Mouse (Mus musculus) lung, postnatal 0 days (tissue): ENCODE measurements at regions not wholly inside any gene's neighbourhood (a gene's known extent, or its start where the extent isn't known, plus 50 kb on each side); places are given as distances from the start of the nearest gene placed in this dataset.

ENCODE experiments used
- ATAC-seq: fragments of 200-750 bp; cut with Nextera tagmentation; 2 replicates; pipeline ENCODE4 v1.8.0; 2017; ENCODE audit warnings: moderate library complexity
- DNase-seq: peaks from one replicate; pipeline ENCODE4 v3.0.0-alpha.2; 2016; ENCODE audit warnings: low spot score
- H3K27ac ChIP-seq: fragments of 300-500 bp; sonication (generic); 2 replicates; pipeline ENCODE4 v1.5.1; 2014; ENCODE audit warnings: antibody characterized with exemption, mild to moderate bottlenecking, low read length, mixed read lengths
- H3K27me3 ChIP-seq: fragments of 300-500 bp; sonication (generic); replicated peaks from 2 replicates; pipeline ENCODE4 v1.6.1; 2014; ENCODE audit warnings: low read length, mixed read lengths; ENCODE audit not compliant: insufficient read depth
- H3K36me3 ChIP-seq: fragments of 300-500 bp; sonication (generic); 2 replicates; pipeline ENCODE4 v1.6.1; 2014; ENCODE audit warnings: low read length, mixed read lengths; ENCODE audit not compliant: insufficient read depth
- H3K4me1 ChIP-seq: fragments of 300-500 bp; sonication (generic); 2 replicates; pipeline ENCODE4 v1.6.1; 2014; ENCODE audit warnings: antibody characterized with exemption, low read depth, low read length, mixed read lengths; ENCODE audit not compliant: insufficient read depth
- H3K4me2 ChIP-seq: fragments of 300-500 bp; sonication (generic); replicated peaks from 2 replicates; pipeline ENCODE4 v1.6.1; 2014; ENCODE audit warnings: low read depth, mild to moderate bottlenecking, low read length, moderate library complexity, mixed read lengths
- H3K4me3 ChIP-seq: fragments of 300-500 bp; sonication (generic); 2 replicates; pipeline ENCODE4 v1.5.1; 2014; ENCODE audit warnings: low read depth, low read length
- H3K9ac ChIP-seq: fragments of 300-500 bp; sonication (generic); replicated peaks from 2 replicates; pipeline ENCODE4 v1.6.1; 2014; ENCODE audit warnings: low read depth, mild to moderate bottlenecking
- H3K9me3 ChIP-seq: fragments of 300-500 bp; sonication (generic); 2 replicates; pipeline ENCODE4 v1.6.1; 2016; ENCODE audit warnings: low read length, mixed read lengths
- CTCF ChIP-seq: IDR thresholded peaks from 2 replicates; pipeline ENCODE4 v1.5.1; 2016; ENCODE audit warnings: antibody characterized with exemption, mild to moderate bottlenecking
- EP300 ChIP-seq: IDR thresholded peaks from 2 replicates; pipeline ENCODE4 v1.6.1; 2016; ENCODE audit warnings: antibody characterized with exemption, mild to moderate bottlenecking, control low read depth
- WGBS: fragments of 180-500 bp; shearing (Covaris S2); extraction: QIAGEN DNeasy Blood & Tissue Kit; methylation state at CpG from one replicate; pipeline ENCODE4 v1.1.7; 2014; 5-methylcytosine and 5-hydroxymethylcytosine counted together

DNA sequence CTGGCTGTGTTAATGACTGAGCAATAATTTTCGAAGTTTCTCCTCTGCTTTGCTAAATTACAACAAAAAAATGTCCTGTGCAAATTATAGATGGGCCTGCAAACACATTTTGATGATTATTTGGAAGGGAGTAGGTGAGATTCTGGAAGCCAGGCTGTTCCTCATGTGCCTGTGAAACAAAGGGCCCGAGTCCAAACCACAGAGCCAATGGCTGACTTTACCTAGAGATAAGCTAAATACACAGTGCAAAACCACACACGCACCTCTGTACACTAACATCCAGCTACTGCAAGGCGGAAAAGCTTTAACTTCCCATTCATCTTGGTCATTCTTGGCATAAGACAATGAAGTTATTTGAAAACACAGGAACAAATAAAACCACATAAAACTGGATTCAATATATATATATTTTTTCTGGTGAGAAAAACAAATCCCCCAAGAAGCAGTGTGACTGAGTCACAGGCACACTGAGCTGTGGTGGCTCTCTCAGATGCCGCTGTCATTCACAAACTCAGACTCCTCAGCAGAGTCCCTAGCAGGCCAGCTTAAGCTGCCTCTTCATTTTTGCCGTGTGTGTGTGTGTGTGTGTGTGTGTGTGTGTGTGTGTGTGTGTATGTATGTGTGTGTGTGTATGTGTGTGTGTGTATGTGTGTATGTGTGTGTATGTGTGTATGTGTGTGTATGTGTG lies 312.8 kb downstream of the Etnk1 start:
- DNase-seq (peak; percentile 65), ATAC-seq (peak; percentile 66)
- Histone ChIP-seq H3K27ac (no peak overlapping the region), H3K4me1 (no peaks in the 10 kb centered on the region), H3K27me3 (no peaks in the 10 kb centered on the region), H3K36me3 (no peaks in the 10 kb centered on the region), H3K9ac (no peak overlapping the region), H3K9me3 (no peaks in the 10 kb centered on the region), H3K4me2 (no peak overlapping the region), H3K4me3 (no peak overlapping the region)
- 46% methylated on average over 6 of the region's 6 CpGs for WGBS
- TF ChIP-seq EP300: no peak
- TF ChIP-seq CTCF: no peak

DNA sequence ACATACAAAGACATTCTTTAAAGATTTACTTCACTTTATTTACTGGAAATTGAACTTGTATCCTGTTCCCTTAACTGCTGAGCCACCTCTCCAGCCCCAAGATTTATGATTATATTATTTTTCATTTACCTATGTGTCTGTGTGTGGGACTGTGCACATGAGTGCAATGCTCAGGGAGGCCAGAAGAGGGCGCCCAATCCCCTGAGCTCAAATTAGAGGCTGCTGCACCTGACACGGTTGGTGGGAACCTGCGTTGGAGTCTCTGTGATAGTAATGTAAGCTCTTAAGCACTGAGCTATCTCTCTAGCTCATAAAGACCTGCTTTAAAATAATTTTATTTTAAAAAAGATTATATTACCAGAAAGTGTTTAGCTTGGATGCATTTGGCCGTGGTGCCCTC lies 315.3 kb downstream of the Etnk1 start:
- whole genome bisulfite sequencing: 85% methylated on average over 4 of the region's 4 CpGs
- Histone ChIP-seq H3K27ac (no peak overlapping the region), H3K36me3 (no peaks in the 10 kb centered on the region), H3K4me1 (no peaks in the 10 kb centered on the region), H3K9ac (no peak overlapping the region), H3K4me3 (no peak overlapping the region), H3K27me3 (no peaks in the 10 kb centered on the region), H3K4me2 (no peak overlapping the region), H3K9me3 (no peaks in the 10 kb centered on the region)
- no peak for TF ChIP-seq EP300
- peak; percentile 42 for TF ChIP-seq CTCF
- no peak for DNase-seq
- ATAC-seq: no peak

DNA sequence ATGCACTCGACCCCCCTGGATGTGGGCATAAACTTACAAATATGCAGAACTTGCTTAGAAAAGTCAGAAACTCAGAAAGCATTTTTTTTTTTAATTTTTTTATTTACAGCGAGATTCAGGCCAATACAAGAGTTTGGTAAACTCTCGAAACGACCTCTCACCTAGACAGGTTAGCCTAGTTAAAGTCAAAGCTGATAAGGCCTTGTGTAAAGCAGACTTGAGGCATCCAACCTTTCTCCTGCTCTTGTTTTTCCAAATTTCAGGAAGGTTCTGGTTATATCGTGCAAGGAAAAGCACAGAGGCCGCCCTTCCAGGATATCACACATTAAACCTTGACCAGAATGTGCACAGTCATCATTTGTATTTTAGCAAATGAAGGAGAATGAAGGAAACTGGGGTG lies 315.8 kb downstream of the Etnk1 start:
- no peak overlapping the region for H3K4me2 ChIP-seq
- H3K27me3 ChIP-seq: no peaks in the 10 kb centered on the region
- no peak overlapping the region for H3K4me3 ChIP-seq
- H3K27ac ChIP-seq: no peak overlapping the region
- DNase-seq (no peak), ATAC-seq (no peak)
- no peaks in the 10 kb centered on the region for H3K4me1 ChIP-seq
- no peak for TF ChIP-seq EP300
- TF ChIP-seq CTCF: no peak
- H3K9me3 ChIP-seq: no peaks in the 10 kb centered on the region
- WGBS: 87% methylated on average over 6 of the region's 6 CpGs
- H3K9ac ChIP-seq: no peak overlapping the region
- no peaks in the 10 kb centered on the region for H3K36me3 ChIP-seq

DNA sequence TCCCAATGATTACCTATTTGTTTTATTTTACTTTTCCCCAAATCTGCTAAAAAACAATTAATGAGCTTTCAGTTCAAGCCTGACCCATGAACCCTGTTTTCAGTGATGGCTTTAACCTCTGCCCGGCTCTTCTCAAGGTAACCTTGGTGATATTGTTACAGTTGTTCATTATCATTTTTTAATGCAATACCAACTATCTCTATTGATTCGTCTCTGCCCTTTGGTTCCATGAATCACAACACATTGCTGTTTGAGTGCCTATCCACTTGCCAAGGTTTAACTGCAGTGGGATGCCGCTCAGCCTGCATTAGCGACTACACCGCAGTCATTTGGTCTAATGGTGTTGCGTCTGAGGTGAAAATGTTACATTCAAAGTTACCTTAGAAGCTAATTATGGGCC lies 317.9 kb downstream of the Etnk1 start:
- DNase-seq: no peak
- no peak for ATAC-seq
- 95% methylated on average over 6 of the region's 6 CpGs for WGBS
- H3K36me3 ChIP-seq: no peaks in the 10 kb centered on the region
- H3K4me2 ChIP-seq: no peak overlapping the region
- no peak for TF ChIP-seq EP300
- TF ChIP-seq CTCF: no peak
- no peaks in the 10 kb centered on the region for H3K9me3 ChIP-seq
- H3K27me3 ChIP-seq: no peaks in the 10 kb centered on the region
- H3K27ac ChIP-seq: no peak overlapping the region
- no peaks in the 10 kb centered on the region for H3K4me1 ChIP-seq
- no peak overlapping the region for H3K4me3 ChIP-seq
- no peak overlapping the region for H3K9ac ChIP-seq

DNA sequence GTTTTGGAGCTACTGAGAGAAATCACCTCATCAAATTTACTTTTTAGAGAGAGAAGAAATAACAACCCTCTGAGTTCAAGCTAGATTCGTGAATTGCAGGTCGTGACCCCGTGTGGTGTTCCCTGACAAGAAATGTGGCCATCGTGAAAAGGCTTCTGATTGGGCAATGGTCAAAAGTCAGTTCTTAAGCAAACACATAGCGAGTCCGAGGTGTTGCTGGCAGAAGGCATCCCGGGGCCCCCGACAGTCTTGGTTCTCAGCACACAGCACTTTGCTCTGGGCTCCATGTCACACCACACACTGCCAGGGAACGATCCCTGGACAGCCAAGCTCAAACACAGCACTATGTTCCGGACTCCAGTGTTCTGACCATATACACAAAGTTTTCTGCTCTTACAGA lies 320.0 kb downstream of the Etnk1 start:
- DNase-seq (peak; percentile 64), ATAC-seq (peak; percentile 72)
- Histone ChIP-seq H3K9ac (no peak overlapping the region), H3K27ac (no peak overlapping the region), H3K9me3 (no peaks in the 10 kb centered on the region), H3K27me3 (no peaks in the 10 kb centered on the region), H3K4me2 (no peak overlapping the region), H3K4me1 (no peaks in the 10 kb centered on the region), H3K36me3 (no peaks in the 10 kb centered on the region), H3K4me3 (no peak overlapping the region)
- no peak for TF ChIP-seq CTCF
- no peak for TF ChIP-seq EP300
- 46% methylated on average over 10 of the region's 10 CpGs for WGBS

DNA sequence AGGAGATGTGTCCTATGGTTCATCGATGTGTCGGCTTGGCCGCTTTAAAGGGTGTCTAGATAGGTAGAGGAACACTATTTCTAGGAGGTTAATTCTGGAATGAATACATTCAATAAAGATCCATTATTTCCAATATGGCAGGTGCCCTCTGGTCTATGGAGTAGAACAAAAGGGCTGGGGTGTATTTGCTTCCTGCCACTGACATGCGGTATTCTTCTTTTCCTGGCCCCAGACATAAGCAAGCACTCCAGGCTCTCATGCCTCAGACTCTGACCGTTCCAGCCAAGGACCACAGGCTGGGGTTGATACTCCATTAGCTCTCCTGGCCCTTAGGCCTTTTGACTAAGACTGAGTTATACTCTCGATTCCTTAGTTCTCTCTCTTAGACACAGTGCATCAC lies 323.0 kb downstream of the Etnk1 start:
- ATAC-seq: no peak
- H3K9me3 ChIP-seq: no peaks in the 10 kb centered on the region
- no peak overlapping the region for H3K4me2 ChIP-seq
- DNase-seq: no peak
- H3K9ac ChIP-seq: no peak overlapping the region
- 89% methylated on average over 6 of the region's 6 CpGs for WGBS
- no peaks in the 10 kb centered on the region for H3K4me1 ChIP-seq
- TF ChIP-seq EP300 (no peak), CTCF (no peak)
- H3K36me3 ChIP-seq: no peaks in the 10 kb centered on the region
- no peak overlapping the region for H3K4me3 ChIP-seq
- no peak overlapping the region for H3K27ac ChIP-seq
- H3K27me3 ChIP-seq: no peaks in the 10 kb centered on the region

DNA sequence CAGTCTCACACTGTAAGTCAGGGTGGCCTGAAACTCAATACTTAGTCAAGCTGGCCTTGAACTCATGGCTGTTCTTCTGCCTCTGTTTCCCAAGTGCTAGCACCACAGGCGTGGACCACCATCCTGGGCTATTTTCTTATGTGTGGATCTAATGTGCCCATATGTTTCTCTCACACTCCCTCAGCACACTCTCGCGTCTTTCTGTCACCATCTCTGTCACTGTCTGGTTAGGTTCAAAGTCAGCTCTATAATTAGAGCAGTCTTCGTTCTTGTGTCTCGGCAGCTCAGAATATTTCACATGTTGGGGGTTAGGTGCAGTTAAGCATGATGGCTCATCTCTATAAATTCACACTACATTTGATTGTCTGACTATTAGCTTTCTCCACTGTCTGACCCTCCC lies 324.4 kb downstream of the Etnk1 start:
- Histone ChIP-seq H3K36me3 (no peaks in the 10 kb centered on the region), H3K4me2 (no peak overlapping the region), H3K9me3 (no peaks in the 10 kb centered on the region), H3K27ac (no peak overlapping the region), H3K9ac (no peak overlapping the region), H3K4me3 (no peak overlapping the region), H3K4me1 (no peaks in the 10 kb centered on the region), H3K27me3 (no peaks in the 10 kb centered on the region)
- TF ChIP-seq EP300 (no peak), CTCF (no peak)
- WGBS: 93% methylated on average over 5 of the region's 5 CpGs
- ATAC-seq (no peak), DNase-seq (no peak)
